Mouse (Mus musculus) adrenal gland (tissue): ENCODE results near the gene Tjp3.

ENCODE experiments used
- intact Hi-C: fragments of 180-260 bp; cut with DNase I; formaldehyde crosslinking; loops from one replicate; pipeline ENCODE4 v1.15.1; 2025
- long read RNA-seq, 2 experiments: library from polyadenylated mRNA; unstranded; transcript quantifications; one replicate each; pipeline ENCODE4 v2.0.0; 2020; ENCODE audit warnings: borderline replicate concordance in 1 of 2; ENCODE audit not compliant: insufficient replicate concordance in 1 of 2

Tjp3 gene
- long read RNA-seq, experiment 1 = 0 reads
- long read RNA-seq, experiment 2 = 0 reads

- intact Hi-C loops = loop anchor here (5.0 kb wide), 1 partner anchor 51 kb away; the partner anchor contains the start of gene Gipc3
Measured at GRCm38 (mm10) chr10:81291511-81292104, at the start of gene Tjp3. Tjp3 (minus strand) TSS chr10:81291581.

DNA sequence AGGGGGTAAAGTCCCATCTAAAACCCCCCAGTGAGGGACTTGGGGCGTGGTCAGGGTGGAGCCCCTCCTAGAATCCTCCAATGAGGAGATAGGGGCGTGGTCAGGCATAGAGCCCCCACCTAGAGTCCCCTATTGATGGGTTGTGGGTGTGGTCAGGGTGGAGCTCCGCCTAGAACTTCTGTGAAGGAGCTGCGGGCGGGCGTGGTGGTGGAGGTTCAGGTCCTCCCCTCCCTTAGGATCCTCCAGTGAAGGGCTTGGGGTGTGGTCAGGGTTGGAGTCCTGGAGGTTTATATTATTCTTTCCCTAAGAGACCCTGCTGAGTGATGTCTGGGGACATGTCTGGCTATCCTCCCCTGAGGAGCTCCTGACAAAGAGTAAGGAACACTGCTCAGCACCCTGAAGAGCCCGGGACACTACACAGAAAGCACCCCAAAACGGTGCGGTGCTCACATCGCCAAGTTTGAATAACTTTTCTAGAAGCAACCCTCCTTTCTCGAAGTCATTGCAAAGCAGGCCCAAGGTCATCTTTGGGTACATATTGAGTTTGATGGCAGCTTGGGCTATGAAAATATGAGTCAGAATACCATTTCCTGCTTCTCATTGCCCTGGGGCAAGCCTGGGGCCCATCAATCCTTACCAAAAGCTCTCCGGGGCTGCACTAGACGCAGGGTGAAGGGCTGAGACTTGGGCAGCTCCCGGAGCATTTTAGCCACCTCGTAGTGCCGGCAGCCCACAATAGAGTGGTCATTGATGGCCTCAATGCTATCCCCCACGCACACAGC is 49.4 kb upstream of the Tjp3 start:
- intact Hi-C loops = loop anchor here (5.0 kb wide), 1 partner anchor 48 kb away; the partner anchor contains the start of genes Pip5k1c and Tjp3

GRCm38 (mm10) chr10:81336558-81336957 is 45.2 kb upstream of the Tjp3 start:
- intact Hi-C loops = no loop called here

DNA sequence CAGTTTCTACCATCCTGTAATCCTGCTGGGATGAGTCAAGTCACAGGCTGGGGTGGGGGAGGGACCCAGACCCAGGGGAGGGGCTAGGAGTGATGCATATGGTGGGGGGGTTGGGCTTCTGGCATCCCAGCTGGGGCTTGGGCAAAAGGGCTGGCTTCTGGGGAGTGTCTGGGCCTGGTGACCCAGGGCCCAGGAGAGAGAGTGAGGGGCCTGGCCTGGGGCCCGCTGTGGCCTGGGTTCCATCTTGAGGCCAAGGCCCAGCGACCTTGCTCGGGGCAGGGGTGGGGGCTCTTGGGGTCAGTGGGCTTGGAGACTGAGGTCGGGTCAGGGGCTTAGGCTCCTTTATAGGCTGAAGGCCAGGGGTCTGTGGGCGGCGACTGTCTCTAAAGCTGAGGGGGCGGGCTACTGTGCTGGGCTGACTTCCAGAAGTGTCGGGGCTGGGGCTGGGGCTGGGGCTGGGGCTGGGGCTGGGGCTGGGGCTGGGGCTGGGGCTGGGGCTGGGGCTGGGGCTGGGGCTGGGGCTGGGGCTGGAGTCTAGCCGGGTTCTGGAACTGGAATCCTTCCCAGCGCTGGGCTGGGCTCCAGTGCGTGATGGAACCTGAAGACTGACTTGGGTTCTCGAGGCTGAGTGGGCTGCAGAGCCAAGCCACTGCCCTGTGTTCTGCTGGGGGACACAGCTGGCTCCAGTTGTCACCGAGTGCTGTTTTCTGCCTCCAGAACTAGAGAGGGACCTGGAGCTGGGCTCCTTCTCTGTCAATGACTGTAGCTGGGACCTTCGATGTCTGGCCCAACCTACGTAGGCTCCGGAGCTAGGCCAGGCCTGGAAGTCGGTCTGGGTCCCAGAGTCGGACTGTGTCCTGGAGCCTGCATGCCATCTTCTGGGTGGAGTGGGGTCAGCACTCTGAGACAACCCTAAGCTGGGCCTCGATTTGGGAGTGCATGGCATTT is 44.3 kb upstream of the Tjp3 start:
- intact Hi-C loops = no loop called here

DNA sequence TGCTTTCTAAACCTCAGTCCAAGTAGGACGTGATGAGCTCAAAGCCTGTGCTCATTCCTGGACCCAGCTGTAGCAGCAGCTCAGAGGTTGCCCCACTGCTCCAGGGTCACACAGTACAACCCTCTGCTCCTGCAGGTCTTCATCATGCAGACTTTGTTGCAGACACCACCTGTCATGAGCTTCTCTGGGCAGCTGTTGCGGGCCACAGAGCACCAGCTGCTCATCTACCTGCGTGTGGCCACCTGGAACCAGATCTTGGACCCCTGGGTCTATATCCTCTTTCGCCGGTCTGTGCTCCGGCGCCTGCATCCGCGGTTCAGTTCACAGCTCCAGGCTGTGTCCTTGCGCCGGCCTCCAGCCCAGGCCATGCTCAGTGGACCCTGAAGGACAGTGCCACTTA is 42.9 kb upstream of the Tjp3 start:
- intact Hi-C loops = no loop called here

DNA sequence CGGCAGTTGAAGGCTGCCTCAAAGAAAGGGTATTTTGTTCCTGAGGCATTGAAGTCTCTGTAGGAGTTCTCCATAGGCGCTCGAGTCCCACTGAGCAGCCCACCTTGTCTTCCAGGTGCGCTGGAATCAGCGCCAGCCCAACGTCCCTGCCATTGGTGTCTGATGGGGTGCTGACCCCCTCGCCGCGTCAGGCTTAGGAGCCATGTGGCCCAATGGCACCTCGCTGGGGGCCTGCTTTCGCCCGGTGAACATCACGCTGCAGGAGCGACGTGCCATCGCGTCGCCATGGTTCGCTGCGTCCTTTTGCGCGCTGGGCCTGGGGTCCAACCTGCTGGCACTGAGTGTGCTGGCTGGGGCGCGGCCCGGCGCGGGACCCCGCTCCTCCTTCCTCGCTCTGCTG is 40.9 kb upstream of the Tjp3 start:
- intact Hi-C loops = no loop called here

GRCm38 (mm10) chr10:81330007-81330406 is 38.6 kb upstream of the Tjp3 start:
- intact Hi-C loops = no loop called here

DNA sequence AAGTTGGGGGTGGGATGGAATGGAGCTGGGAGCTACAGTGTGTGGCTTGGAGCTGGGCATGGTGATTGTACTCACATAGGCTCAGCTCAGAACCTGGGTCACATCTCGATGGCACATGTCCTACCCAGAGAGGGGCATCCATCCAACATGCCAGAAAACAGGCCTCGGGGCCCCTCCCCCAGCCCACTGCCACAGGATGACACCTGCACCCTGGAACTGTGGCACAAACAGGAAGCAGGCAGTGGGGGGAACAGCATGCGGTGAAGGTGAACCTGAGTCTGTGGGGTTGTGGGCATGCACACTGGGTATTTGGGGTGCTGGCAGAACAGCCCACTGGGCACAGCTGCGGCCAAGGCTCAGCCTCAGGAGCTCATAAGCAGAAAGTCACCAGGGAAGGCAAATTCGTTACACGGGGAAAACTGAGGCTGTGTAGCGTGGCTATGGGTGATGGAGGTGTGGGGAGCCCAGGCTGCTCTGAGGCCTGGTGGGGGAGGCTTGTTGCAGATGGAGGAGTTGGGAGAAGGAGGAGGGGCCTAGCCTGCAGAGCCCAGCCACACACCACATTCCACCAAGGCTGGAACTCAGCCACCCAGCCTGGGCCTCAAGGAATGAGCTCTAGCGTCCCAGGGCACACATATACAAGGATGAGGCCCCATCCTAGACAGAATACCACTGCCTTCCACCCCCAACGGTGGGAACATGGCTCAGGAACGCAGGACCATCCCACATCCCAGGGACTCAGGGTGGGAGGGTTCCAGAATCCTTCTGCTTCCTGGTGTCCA is 38.0 kb upstream of the Tjp3 start:
- intact Hi-C loops = no loop called here

DNA sequence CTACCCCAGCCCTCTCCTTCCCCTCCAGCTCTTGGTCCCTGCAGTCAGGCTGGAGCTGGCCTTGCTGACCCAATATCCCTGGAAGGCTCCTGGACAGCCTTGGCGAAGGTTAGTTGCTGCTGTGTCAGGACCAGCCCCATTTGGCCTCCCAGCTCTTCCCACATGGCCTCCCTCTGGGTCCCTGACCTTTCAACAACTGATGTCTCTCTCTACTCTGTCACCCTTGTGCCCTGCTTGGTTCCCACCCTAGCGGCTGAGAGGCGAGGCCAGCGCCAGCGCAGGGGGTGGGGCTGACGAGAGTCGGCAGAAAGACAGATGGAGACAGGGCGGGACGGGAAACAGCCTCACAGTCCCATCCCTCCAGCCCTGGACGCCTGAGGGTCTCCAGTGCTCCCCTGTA is 37.0 kb upstream of the Tjp3 start, which contains the start of gene Tbxa2r:
Gene Tbxa2r, plus strand, starts transcription at position 346 of the 400 bp plus-strand sequence.
- intact Hi-C loops = no loop called here

DNA sequence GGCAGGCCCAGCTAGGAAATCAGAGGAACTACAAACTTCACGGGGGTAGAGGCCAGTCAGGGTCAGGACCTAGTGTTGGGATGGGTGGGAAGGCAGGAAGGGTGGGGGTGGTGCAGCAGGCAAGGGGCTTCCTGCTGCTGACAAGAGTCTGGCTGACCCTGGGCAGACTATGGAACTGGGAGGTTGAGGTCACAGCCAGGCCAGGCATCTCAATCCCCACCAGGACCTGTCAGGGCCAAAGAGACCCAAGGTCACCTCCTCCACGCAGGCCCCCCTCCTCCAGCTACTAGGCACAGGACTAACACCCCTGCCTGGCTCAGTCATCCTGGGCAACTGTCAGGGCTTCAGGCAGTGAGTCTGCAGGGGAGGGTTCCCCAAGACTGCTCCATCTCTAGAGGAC is 36.6 kb upstream of the Tjp3 start:
- intact Hi-C loops = no loop called here

- intact Hi-C loops = no loop called here
Measured at GRCm38 (mm10) chr10:81326858-81327257, 35.5 kb upstream of the Tjp3 start.

GRCm38 (mm10) chr10:81325781-81326180 is 34.4 kb upstream of the Tjp3 start:
- intact Hi-C loops = no loop called here

DNA sequence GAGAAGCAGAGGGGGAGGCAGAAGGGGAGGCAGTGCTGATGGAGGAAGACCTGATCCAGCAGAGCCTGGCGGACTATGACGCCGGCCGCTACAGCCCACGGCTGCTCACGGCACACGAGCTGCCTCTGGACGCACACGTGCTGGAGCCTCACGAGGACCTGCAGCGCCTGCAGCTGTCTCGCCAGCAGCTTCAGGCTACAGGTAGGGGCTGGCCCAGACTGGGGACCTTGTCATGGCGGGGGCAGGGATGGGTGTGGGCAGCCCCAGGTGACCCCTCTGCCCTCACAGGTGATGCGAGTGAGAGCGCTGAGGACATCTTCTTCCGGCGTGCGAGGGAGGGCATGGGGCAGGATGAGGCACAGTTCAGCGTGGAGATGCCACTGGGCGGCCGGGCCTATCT is 33.8 kb upstream of the Tjp3 start:
- intact Hi-C loops = no loop called here

- intact Hi-C loops = no loop called here
Measured at GRCm38 (mm10) chr10:81323791-81324530, 32.6 kb upstream of the Tjp3 start.

DNA sequence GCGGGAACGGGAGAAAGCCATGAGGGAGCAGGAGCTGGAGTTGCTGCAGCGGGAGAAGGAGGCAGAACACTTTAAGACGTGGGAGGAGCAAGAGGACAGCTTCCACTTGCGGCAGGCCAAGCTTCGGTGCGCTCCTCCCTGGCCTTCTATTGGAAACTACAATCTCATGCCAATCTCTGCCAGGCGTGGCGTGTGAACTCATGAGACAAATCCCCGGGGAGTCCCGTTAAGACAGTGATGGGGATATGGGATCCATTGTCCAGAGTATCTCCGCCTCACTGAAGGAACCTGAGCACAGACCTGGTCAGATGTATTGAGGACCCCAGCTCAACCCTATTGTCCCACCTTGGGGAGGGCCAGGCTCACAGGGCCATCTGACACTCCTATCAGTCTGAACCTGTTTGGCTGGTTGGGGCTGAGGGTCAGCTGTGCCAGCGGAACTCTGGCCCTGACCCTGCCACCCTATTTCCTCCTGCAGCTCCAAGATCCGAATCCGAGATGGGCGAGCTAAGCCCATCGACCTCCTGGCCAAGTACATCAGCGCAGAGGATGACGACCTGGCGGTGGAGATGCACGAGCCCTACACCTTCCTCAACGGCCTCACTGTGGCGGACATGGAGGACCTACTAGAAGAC is 31.9 kb upstream of the Tjp3 start:
- intact Hi-C loops = no loop called here

GRCm38 (mm10) chr10:81322444-81322843 is 31.1 kb upstream of the Tjp3 start:
- intact Hi-C loops = no loop called here

GRCm38 (mm10) chr10:81321436-81321835 is 30.1 kb upstream of the Tjp3 start:
- intact Hi-C loops = no loop called here

GRCm38 (mm10) chr10:81320550-81321347 is 29.4 kb upstream of the Tjp3 start, which contains the start of gene Cactin:
Cactin (plus strand) TSS chr10:81321103.
- intact Hi-C loops = no loop called here
